Mouse (Mus musculus) CH12.LX (cell line): ENCODE results near the gene Ints3.

Source experiments
- CHD1 ChIP-seq: IDR thresholded peaks from 2 replicates; pipeline ENCODE4 v1.6.1; 2012; ENCODE audit warnings: low read depth, low read length, improper control_type of control experiment, inconsistent platforms
- CTCF ChIP-seq, 2 experiments: IDR thresholded peaks in 1 of 2; conservative IDR thresholded peaks in 1 of 2; 2 replicates each; pipeline ENCODE4 v1.5.1; 2011 to 2012; ENCODE audit warnings: low read depth in 2 of 2, low read length in 2 of 2, improper control_type of control experiment in 1 of 2, inconsistent platforms in 1 of 2, mild to moderate bottlenecking in 1 of 2, moderate library complexity in 1 of 2
- ELF1 ChIP-seq: IDR thresholded peaks from 2 replicates; pipeline ENCODE4 v1.6.1; 2014; ENCODE audit warnings: low read depth, mild to moderate bottlenecking, inconsistent platforms, low read length, improper control_type of control experiment
- EP300 ChIP-seq: IDR thresholded peaks from 2 replicates; pipeline ENCODE4 v1.6.1; 2011; ENCODE audit warnings: low read length, improper control_type of control experiment
- NELFE ChIP-seq: IDR thresholded peaks from 2 replicates; pipeline ENCODE4 v1.6.1; 2011; ENCODE audit warnings: low read depth, low read length, improper control_type of control experiment
- POLR2A ChIP-seq: IDR thresholded peaks from 2 replicates; pipeline ENCODE4 v1.6.1; 2011; ENCODE audit warnings: low read depth, mild to moderate bottlenecking, improper control_type of control experiment, low read length
- POLR2AphosphoS2 ChIP-seq: IDR thresholded peaks from 2 replicates; pipeline ENCODE4 v1.6.1; 2011; ENCODE audit warnings: low read depth, low read length, improper control_type of control experiment
- RAD21 ChIP-seq: IDR thresholded peaks from 2 replicates; pipeline ENCODE4 v1.6.1; 2011; ENCODE audit warnings: low read depth, mild to moderate bottlenecking, low read length, improper control_type of control experiment, moderate library complexity
- SIN3A ChIP-seq: IDR thresholded peaks from 2 replicates; pipeline ENCODE4 v1.6.1; 2012; ENCODE audit warnings: low read length, improper control_type of control experiment, inconsistent platforms
- TBP ChIP-seq: conservative IDR thresholded peaks from 2 replicates; pipeline ENCODE4 v1.6.1; 2011; ENCODE audit warnings: low read depth, low read length, improper control_type of control experiment
- USF1 ChIP-seq: IDR thresholded peaks from 2 replicates; pipeline ENCODE4 v1.6.1; 2014; ENCODE audit warnings: low read depth, mild to moderate bottlenecking, inconsistent platforms, low read length, improper control_type of control experiment
- ZMIZ1 ChIP-seq: IDR thresholded peaks from 2 replicates; pipeline ENCODE4 v1.6.1; 2012; ENCODE audit warnings: low read depth, mild to moderate bottlenecking, inconsistent platforms, low read length, improper control_type of control experiment
- ZNF384 ChIP-seq: IDR thresholded peaks from 2 replicates; pipeline ENCODE4 v1.6.1; 2012; ENCODE audit warnings: low read depth, low read length, improper control_type of control experiment, inconsistent platforms

DNA sequence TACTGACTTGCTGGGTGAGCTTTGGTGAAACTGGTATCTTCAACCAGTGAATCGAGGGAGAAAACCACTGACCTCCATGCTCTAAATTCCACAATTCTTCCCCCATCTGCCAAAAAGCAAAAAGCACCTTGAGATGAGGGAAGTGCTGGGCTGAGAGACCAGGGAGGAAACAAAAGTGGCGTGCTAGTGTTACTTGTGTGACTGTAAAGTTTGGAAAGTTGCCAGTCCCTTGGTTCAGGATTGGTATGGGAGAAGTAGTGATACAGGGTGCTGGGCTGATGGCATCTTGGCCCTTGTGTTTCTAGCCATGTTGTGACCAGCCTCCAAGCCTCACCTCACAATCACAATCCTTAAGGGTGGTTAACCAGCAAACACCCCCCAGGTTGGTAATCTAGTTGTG, 71.1 kb downstream of the Ints3 start:
- TF ChIP-seq POLR2AphosphoS2 (no peak), POLR2A (no peak), ZMIZ1 (no peak), CTCF (conservative IDR thresholded peaks at IDR 0.05 in 1 of 2, IDR thresholded peaks at IDR 0.05 in 1 of 2; ENCODE audit: low read depth in 2 of 2, low read length in 2 of 2) (no peak), RAD21 (no peak), TBP (no peak), NELFE (no peak), ZNF384 (no peak), CHD1 (no peak), USF1 (no peak), ELF1 (no peak), EP300 (no peak), SIN3A (no peak)
